Mouse (Mus musculus) adrenal gland, postnatal 36 days (tissue): ENCODE data around the gene Fndc3b. TPM values are rescaled to one million over a fixed set of nuclear protein-coding genes. Genes with fewer than 3 reads are reported as not detected.
"Not testable (repeated sequence)": the region's sequence is repeated elsewhere in the genome, so short reads cannot be mapped to it uniquely, and the experiment has no call there.

Experiments
- DNase-seq, 2 experiments: peaks; one replicate each; pipeline ENCODE4 v3.0.0; 2021; ENCODE audit warnings: mixed read lengths in 1 of 2
- total RNA-seq, 2 experiments: library from RNA; stranded (reverse); gene quantifications; 2 replicates each; pipeline ENCODE4 v1.2.3; 2021

Gene Fndc3b
- total RNA-seq, 2 experiments from 2014 or later = 127 to 174 TPM

- DNase-seq = no peak
These were observed 207.6 kb downstream of the Fndc3b start for GRCm38 (mm10) chr3:27503279-27504038.

- DNase-seq = no peak
These were observed 215.6 kb downstream of the Fndc3b start for GRCm38 (mm10) chr3:27495296-27496073.

GRCm38 (mm10) chr3:27494698-27495097 is 216.4 kb downstream of the Fndc3b start:
- no peak for DNase-seq

GRCm38 (mm10) chr3:27494066-27494465 is 217.0 kb downstream of the Fndc3b start:
- DNase-seq = no peak

GRCm38 (mm10) chr3:27491821-27492220 is 219.3 kb downstream of the Fndc3b start:
- DNase-seq = no peak

GRCm38 (mm10) chr3:27491367-27491766 is 219.7 kb downstream of the Fndc3b start:
- no peak for DNase-seq

GRCm38 (mm10) chr3:27490891-27491290 is 220.2 kb downstream of the Fndc3b start:
- peak in 1 of 2 experiments; percentile 43 for DNase-seq

- no peak for DNase-seq
These were observed 221.6 kb downstream of the Fndc3b start for GRCm38 (mm10) chr3:27489550-27489949.

- no peak for DNase-seq
These were observed 226.0 kb downstream of the Fndc3b start for GRCm38 (mm10) chr3:27485141-27485540.

GRCm38 (mm10) chr3:27484698-27485097 is 226.4 kb downstream of the Fndc3b start:
- DNase-seq = no peak

- DNase-seq = no peak
These were observed 227.3 kb downstream of the Fndc3b start for GRCm38 (mm10) chr3:27483762-27484161.

GRCm38 (mm10) chr3:27483321-27483720 is 227.8 kb downstream of the Fndc3b start:
- no peak for DNase-seq

GRCm38 (mm10) chr3:27481738-27482137 is 229.4 kb downstream of the Fndc3b start:
- no peak for DNase-seq

- DNase-seq = no peak
These were observed 231.7 kb downstream of the Fndc3b start for GRCm38 (mm10) chr3:27479378-27479777.

- no peak for DNase-seq
These were observed 232.4 kb downstream of the Fndc3b start for GRCm38 (mm10) chr3:27478563-27479156.

- DNase-seq = not testable (repeated sequence)
These were observed 233.4 kb downstream of the Fndc3b start for GRCm38 (mm10) chr3:27477749-27478148.

GRCm38 (mm10) chr3:27475899-27476298 is 235.2 kb downstream of the Fndc3b start:
- no peak for DNase-seq

GRCm38 (mm10) chr3:27473801-27474599 is 237.1 kb downstream of the Fndc3b start:
- no peak for DNase-seq

GRCm38 (mm10) chr3:27472846-27473245 is 238.3 kb downstream of the Fndc3b start:
- no peak for DNase-seq

- DNase-seq = no peak
These were observed 240.3 kb downstream of the Fndc3b start for GRCm38 (mm10) chr3:27470781-27471180.

GRCm38 (mm10) chr3:27469971-27470370 is 241.1 kb downstream of the Fndc3b start:
- DNase-seq = no peak

- peak; percentile 29 to 52 for DNase-seq
These were observed 243.5 kb downstream of the Fndc3b start for GRCm38 (mm10) chr3:27467505-27468020.
